Mouse (Mus musculus) retina, embryonic 14.5 days (tissue): Measurements from ENCODE around the gene Obox2.
"Not testable (repeated sequence)": the region's sequence is repeated elsewhere in the genome, so short reads cannot be mapped to it uniquely, and the experiment has no call there.

Experiments used
- DNase-seq: peaks from one replicate; pipeline ENCODE4 v3.0.0-alpha.2; 2015; ENCODE audit warnings: low spot score

Gene Obox2

GRCm38 (mm10) chr7:15388421-15388998 is at the start of gene Obox2, which contains the start of gene Obox1:
Obox2 (plus strand) TSS chr7:15388721.
Obox1 (plus strand) TSS chr7:15388948.
- not testable (repeated sequence) for DNase-seq

- DNase-seq, result not testable (repeated sequence)
These were observed 10.8 kb downstream of the Obox2 start for GRCm38 (mm10) chr7:15399147-15399874.

GRCm38 (mm10) chr7:15406816-15407215 is 18.3 kb downstream of the Obox2 start:
- not testable (repeated sequence) for DNase-seq

GRCm38 (mm10) chr7:15418046-15418445 is 29.5 kb downstream of the Obox2 start:
- DNase-seq, result not testable (repeated sequence)

GRCm38 (mm10) chr7:15425537-15425936 is 37.0 kb downstream of the Obox2 start:
- DNase-seq, result not testable (repeated sequence)
